Mouse (Mus musculus) small intestine, adult 2 months (tissue): ENCODE data around the gene Cacng2.

Experiments
- CTCF ChIP-seq: fragments of 200-500 bp; IDR thresholded peaks from 2 replicates; pipeline ENCODE4 v1.5.1; 2012; ENCODE audit warnings: low read depth, mild to moderate bottlenecking, control low read depth, inconsistent platforms, low read length, moderate library complexity, mixed read lengths; ENCODE audit not compliant: insufficient replicate concordance, insufficient read length; ENCODE audit errors: extremely low read depth
- POLR2A ChIP-seq: fragments of 200-500 bp; IDR thresholded peaks from 2 replicates; pipeline ENCODE4 v1.6.1; 2012; ENCODE audit warnings: low read depth, mild to moderate bottlenecking, control low read depth, inconsistent platforms, low read length, moderate library complexity

GRCm38 (mm10) chr15:78001400-78001799 lies 118.4 kb downstream of the Cacng2 start:
- TF ChIP-seq POLR2A = no peak
- TF ChIP-seq CTCF = no peak
